Mouse (Mus musculus): ENCODE data around the gene Pygm.
A peak's percentile ranks its signal among the peaks of the same experiment; 100 is the strongest.

The Pygm gene

DNA sequence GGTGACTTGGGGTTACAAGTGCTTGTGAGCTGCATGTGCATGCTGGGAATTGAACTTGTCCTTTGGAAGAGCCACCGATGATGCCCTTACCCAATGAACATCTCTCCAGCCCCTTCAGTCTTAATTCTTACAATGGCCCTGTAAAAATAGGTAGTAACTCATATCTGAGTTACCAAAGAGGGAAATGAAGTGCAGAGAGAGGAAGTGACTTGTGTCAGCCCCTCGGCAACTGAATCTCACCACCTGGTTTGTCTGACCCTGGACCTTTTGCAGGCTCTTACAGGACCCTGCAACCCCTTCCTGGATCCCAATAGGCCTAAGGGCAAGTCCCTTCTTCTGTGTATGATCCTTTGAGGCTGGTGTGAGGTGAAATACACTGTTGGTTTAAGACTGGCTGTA is 32.1 kb upstream of the Pygm start:
- DNase-seq (ENCODE audit: low spot score), result no peak

DNA sequence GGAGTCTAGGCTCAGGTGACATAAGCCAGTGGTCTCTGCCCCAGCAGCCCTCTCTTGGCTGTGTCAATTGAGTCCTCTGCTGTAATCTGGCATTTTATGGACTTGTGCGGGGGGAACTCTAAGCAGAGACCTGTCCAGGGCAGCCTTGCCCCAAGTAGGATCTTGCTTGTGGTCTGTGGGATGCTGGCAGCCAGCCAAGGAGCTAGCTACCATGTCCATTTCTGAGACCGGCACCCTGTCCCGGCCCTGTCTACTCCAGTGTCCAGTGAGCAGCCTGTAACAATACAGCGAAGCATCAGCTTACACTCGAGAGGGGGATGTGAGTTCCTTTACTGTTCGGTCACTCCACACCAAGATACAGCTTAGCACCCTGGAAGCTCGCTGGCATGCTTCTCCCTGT is 30.2 kb upstream of the Pygm start:
- DNase-seq (ENCODE audit: low spot score), result no peak

DNA sequence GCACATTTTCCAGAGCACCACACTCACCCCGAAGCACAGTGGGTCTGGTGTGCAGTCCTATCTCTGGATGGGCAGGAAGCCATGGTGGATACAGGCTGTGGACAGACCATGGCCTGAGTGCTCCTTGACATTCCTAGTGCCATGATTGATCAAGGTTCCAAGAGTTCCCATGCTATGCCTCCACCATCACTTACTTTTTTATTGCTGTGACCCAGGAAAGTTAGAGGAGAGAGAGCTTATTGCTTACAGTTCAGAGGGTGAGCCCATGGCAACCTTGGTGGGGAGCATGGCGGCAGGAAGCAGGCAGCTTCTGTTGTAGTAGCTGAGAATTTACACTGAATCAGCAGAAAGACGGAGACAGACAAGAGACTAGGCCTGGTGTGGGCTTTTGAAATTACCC is 22.9 kb upstream of the Pygm start:
- DNase-seq (ENCODE audit: low spot score), result no peak

DNA sequence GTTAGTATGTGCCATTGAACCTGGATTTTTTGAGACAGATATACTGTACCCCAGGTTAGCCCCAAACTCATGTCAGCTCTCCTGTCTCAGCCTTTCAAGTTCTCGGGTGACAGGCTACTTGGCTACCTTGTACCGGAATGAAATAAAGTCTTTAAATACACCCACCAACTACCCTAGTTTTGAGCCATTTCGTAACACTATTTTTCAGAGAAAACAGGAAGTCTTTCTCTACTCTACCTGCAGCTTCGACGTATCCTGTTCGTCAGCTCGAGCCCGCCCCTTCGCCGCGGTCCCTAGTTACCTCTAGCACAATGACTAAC is 21.1 kb upstream of the Pygm start:
- no peak for DNase-seq (ENCODE audit: low spot score)

DNA sequence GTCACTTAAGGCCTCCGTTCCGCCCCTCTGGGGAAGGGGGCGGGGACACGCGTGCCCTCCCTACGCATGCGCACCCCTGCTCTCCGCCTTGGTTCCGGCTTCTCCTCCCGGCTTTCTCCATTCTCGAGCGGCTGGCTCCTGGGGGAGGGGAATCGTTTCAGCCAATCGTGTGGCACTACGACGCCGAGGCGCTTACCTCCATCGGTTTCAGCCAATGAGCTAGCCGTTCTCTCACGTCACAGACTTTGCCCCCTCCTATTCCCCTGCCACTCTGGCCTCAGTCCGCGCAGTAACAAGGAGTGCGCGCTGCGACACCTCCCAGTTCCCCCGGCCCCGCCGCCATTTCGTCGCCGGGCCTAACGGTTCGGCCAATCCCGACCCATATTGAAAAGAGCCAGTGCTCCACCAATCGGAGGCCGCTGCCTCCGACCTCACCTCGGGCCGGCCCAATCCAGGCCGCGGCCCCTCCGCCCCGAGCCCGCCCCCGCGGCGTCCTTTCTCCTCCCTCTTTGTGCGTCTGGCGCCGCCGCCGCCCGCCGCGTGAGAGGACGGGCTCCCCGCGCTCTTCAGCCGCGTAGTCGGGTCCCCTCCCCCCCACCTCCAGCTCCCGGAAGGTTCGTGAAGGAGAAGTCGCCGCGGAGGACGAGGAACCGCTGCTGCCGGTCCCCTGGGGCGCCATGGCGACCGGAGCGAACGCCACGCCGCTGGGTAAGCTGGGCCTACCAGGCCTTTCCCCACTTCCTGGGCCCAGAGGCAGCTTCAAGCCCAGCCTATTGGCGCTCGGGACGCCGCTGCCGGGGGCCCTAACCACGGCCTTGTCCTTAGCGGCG is 20.6 kb upstream of the Pygm start, which contains the start of gene Sf1:
Sf1 (plus strand) TSS at position 280 of the 830 bp plus-strand sequence.
- DNase-seq (ENCODE audit: low spot score), result peak; percentile 99

DNA sequence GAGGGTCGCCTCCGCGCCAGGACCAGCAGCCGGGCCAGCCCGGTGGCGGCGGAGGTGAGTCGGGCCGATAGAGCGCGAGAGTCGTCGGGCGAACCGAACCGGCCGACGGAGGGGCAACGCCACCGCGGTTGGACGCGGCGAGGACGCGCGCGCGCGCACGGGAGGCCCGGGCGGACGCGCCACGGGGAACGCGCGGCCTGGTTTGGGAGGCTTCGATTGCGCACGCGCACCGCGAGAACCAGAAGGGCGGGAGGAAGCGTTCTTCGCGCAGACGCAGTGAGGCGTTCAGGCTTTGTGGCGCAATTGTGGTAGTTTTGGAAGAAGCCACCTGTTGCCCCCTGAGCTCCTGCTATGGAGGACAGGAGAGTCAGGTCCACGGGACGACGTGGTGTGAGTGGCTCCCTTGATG is 19.9 kb upstream of the Pygm start:
- peak; percentile 88 for DNase-seq (ENCODE audit: low spot score)

DNA sequence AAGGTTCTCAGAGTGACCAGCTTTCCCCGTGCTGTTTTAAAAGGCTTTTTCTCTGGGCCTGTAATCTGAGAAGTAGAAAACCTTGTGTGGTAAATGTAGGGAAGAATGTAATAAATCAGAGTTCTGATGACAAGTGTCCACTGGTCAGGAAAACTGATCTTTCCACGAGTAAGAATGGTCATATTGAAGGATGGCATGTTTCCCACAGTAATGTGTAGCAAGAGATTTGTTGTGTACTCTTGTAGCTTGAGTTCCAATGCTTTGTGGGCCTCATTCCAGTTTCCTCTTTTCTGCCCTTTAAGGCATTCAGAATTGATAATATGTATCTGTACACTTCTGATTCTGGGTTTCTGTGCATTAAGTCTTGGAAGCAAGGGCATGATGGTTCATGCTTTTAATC is 19.4 kb upstream of the Pygm start:
- no peak for DNase-seq (ENCODE audit: low spot score)

DNA sequence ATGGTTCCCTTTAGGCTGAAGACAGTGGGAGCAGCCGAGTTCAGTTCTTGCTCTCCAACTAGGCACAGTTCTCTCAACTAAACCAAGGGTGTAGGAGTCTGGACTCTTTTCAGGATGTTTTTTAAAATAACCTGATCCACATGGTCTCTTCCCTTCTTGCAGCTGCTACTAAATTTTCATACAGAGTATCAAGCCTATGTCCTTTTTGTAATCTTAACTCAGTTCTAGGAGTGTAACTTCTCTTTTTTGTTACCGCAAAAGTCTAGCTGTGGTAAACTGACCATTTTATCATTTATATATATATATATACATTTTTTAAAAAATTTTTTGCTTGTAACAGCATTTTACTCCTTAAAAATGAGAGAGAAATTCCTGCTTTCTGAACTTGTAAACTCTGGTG is 14.0 kb upstream of the Pygm start:
- DNase-seq (ENCODE audit: low spot score), result no peak

DNA sequence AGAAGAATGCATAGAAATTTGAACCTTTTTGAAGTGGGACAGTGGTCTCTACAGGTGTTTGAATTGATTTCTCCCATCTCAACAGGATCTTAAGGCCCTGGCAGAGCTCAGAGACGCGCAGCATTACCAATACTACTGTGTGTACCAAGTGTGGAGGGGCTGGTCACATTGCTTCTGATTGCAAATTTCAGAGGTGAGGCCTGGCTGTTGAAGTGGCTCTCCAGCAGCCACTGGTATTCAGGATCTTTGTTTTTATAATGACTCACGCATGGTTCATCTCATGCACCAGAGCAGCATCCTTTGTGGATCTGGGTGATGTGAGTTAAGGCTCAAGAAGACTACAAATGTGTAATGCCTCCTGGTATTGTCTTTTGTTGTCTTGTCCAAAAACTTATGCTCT is 11.8 kb upstream of the Pygm start:
- DNase-seq (ENCODE audit: low spot score), result no peak

DNA sequence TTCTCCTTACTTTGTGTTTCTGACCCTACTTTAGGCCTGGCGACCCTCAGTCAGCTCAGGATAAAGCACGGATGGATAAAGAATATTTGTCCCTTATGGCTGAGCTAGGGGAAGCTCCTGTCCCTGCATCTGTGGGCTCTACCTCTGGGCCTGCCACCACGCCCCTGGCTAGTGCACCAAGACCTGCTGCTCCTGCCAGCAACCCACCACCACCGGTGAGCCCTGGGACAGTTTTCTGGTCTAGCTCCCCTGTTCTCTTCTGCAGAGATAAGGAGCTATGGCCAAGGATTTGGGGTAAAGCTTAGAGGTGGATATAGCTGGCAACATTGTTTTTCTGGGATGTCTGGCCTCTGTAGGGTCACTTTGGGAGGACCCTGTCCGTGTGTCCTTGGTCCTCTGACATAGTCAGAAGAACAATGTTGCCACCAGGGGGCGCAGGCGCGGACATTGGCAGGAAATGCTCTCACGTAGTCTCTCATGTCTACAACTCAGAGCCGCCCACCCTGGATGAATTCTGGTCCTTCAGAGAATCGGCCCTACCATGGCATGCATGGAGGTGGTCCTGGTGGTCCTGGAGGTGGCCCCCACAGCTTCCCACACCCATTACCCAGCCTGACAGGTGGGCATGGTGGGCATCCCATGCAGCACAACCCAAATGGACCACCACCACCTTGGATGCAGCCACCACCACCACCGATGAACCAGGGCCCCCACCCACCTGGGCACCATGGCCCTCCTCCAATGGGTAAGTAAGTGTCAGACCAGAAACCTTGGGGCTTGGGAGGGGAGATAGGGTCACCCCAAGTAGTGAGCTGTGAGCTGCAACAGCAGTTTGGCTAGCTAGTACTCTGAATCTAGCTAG is 10.4 kb upstream of the Pygm start:
- DNase-seq (ENCODE audit: low spot score), result peak; percentile 84

DNA sequence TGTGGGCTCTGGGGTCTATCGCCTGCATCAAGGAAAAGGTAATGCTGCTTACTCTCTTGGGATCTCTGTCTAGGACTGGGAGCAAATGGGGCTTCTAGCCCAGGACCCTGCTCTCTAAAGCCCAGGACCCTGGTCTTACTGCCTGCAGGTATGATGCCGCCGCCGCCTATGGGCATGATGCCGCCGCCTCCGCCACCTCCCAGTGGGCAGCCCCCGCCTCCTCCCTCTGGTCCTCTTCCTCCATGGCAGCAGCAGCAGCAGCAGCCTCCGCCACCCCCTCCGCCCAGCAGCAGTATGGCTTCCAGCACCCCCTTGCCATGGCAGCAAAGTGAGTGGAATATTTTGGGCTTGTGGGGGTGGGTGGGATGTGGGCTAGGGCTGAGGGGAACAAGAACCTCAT is 9.6 kb upstream of the Pygm start:
- DNase-seq (ENCODE audit: low spot score), result no peak

DNA sequence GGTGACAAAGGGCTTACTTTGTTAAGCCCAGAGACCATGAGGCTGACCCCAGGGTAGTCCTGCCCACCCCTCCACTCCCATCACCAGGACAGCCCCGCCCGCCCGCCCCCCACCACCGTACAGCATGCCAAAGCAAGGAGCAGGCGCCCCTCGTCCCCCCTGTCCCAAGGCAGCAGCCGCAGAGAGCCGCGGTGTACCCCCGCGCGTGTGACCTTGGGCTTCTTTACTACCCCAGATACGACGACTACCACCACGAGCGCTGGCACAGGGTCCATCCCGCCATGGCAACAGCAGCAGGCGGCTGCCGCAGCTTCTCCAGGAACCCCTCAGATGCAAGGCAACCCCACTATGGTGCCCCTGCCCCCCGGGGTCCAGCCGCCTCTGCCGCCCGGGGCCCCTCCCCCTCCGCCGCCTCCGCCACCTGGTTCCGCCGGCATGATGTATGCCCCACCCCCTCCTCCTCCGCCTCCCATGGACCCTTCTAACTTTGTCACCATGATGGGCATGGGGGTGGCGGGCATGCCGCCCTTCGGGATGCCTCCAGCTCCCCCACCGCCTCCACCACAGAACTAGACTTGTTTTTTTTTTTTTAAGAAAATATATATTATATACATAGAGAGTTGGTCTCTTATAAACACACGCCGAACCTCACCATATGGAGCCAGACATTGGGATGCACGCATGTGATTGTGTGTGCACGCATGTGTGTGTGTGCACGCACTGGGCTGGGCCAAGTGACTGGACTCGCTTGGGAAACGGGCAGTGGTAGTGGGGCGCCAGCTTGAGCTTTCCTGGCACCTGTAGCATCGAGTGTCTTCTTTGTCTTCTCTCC is 8.6 kb upstream of the Pygm start:
- DNase-seq (ENCODE audit: low spot score), result no peak

DNA sequence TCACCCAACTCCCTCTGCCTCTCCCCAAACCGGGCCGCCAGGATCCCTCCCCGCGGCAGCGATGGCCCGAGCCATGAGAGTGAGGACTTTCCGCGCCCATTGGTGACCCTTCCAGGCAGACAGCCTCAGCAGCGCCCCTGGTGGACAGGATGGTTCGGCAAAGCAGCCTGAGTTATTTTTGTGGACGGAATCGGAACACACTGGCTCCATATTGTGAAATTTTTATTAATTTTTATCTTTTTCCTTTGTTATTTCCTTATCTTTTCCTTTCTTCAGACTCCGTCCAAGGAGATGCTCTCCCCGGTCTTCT is 8.0 kb upstream of the Pygm start:
- DNase-seq (ENCODE audit: low spot score), result peak; percentile 53

DNA sequence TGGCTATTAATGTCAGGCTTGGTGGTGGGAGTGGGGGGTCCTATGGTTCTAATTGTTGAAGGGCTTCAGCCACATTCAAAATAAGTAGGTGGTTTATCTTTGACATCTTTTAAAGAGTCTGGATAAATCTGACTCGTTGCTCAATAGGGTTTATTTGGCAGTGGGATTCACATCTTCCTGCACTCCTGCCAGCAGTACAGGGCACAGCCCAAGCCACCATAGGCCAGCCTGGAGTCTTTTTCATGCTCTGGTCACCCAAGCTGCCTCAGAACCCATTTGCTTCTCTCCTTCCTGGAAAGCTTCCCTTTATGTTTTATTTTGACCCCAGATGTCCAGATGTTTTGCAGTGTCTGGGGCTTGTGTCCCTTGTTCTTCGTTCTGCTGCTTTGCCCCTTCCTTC is 7.6 kb upstream of the Pygm start:
- no peak for DNase-seq (ENCODE audit: low spot score)

DNA sequence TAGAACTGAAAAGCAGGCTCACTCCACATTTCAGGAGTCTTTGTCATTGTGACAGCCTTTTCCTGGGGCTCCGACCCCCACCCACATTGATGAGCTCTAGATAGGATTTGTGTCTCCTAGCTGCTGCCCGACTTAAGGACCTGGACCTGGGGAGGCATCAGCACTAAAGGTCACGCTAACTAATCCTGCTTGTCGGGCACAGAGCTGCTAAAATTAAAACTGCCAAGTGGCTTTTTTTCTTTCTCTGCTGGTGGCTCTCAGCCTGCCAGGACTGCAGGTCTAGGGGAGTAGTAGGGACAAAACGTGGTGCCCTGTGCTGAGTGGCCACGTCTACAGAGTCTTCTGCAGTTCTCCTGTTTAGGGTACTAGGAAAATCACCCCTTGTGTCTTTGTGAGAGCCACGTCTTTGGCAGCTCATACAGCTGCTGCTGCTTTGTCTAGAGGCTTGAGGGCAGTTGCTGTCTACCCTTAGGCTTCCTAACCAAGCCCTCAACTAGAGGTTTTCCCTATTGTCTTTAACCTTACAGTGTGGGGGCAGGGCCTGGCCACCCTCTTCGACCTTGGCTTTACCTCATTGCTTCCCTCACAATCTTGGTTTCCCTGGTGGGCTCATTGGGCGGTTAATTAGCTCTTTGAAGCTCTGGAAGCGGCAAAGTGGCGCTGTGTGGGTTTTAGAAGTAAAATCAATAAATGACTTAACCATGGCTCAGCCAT is 6.7 kb upstream of the Pygm start:
- no peak for DNase-seq (ENCODE audit: low spot score)

DNA sequence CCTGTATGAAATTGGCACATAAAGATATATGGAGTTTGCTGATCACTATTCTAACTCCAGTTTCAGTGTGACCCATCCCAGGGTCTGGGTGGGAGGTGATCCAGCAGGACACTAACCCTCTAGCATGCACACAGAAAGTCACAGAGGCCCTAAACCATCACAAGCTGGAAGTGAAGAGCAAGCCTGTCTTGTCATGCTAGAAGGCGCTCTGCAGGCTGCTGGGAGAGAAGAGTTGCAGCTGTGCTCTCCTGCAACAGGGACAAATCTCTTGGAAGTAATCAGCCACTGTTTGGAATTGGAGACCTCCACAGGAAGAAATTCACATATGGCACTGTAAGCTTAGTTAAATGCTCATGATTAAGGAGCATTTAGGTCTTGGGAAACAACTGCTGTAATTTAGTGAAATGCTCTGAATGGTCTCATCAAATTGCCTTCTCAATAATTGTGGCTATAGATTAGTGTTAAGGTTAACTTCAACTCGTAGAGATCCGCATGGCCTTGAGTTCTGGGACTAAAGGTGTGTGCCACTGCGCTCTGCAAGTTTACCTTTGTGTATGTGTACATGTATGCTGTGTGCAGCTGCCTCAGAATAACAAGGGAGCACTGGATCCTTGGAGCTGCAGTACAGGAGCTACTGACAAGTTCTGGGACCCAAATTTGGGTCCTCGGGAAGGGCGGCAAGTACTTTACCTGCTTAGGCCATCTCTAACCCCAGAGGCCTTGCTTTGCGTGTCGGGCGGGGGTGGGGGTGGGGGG is 3.6 kb upstream of the Pygm start:
- no peak for DNase-seq (ENCODE audit: low spot score)

DNA sequence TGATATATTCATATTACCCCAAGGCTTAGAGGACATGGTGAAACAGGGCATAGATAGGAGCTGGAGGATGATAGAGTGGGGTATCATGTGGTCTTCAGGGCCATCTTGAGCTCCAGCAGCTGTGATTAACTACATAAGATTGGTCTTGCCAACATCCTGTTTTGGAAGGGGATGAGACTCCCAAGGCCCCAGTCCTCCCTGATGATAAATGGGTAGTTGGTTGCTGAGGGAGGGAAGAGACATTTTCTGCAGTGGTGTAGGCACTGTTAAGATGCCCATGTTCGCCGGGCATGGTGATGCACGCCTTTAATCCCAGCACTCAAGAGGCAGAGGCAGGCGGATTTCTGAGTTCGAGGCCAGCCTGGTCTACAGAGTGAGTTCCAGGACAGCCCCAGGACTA is 3.0 kb upstream of the Pygm start:
- DNase-seq (ENCODE audit: low spot score), result no peak

DNA sequence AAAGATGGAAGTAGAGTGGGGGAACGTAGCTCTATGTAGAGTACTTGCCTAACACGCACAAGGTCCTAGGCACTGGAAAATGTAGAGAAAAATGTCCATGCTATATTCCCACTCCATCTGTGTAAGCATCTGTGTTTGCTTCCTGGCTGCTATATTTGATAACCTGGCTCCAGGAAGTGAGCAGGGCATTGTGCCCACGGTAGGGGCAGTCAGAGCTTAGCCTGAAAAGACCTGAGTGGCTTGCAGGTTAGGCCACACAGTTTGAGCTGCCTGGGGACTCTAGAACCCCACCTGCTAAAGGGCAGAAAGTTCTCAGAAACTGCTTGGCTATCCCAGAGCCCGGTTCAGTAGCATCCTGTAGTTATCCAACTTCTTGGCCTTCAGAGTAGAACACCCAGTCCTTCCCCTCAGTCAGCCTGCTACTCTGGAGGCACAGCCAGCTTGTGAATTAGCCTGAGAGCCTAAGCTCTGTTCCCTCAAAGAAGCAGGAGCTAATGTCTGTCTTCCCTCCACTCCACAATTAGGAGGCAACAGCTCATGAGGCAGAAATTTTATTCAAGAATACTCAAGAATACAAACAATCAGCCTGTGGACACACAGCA is 1.8 kb upstream of the Pygm start:
- no peak for DNase-seq (ENCODE audit: low spot score)

DNA sequence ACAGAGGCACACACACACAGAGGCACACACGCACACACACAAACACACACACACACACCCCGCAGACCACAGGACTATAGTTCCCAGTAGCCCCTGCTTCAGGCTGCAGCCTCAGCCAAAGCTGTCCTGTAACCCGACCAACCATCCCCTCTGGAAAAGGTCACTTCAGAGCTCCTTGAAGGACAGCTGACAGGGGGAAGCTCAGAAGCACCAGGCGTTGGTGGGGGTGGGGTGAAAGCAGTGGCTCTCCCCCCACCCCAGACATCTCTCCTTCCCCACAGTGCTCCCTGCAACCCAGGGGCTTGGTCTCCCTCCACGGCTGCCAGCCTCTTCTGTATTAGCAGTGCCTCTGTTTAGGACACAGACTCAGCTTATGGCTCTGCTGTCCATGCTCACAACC is 729 bp upstream of the Pygm start:
- DNase-seq (ENCODE audit: low spot score), result no peak

DNA sequence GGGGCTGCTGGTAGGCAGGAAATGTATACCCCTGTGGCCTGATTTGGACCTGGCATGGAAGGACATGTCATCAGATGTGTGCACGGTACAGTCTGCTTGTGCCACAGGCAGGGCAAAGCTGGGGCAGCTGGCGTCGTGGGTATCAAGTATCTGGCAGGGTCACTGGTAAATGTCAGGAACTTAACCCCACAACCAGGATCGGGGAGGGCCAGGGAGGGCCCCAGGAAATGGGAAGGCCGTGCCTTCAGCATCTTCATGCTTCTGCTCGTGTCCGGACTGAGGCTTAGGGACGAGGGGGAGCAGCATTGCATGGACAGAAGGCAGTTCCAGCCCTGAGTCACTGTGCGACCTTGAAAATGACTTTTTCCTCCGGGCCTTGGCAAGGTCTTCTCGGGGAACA is 755 bp downstream of the Pygm start:
- no peak for DNase-seq (ENCODE audit: low spot score)

DNA sequence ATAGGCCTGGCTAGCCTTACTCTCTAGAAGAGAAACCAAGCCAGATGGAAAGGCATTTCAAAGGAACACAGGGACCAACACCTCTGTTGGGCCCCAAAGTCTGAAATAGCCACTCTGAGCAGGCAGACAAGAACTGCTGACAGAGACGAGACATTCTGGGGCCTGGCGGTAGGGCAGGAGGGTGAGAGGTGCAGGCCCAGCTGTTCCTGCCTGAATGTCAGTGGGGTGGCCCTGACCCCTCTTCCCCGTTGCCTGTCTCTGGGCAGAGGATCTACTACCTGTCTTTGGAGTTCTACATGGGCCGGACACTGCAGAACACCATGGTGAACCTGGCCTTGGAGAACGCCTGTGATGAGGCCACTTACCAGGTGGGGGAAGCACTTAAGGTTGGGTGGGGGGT is 1.2 kb downstream of the Pygm start:
- no peak for DNase-seq (ENCODE audit: low spot score)

Measured in ovary, postnatal 14 days (tissue).